11 mouse cellular contexts compared by ENCODE assay signal in genomic region chr10:88382009-88382408, GRCm38 (mm10).
"Had no signal": no experiment of that assay in that cellular context is flagged by ENCODE, and none has a peak within 500 bp of the region (broad histone marks: within the 10 kb centered on the region; RNA-seq: fewer than 3 reads in every experiment).

No protein-coding gene starts in this region.

- H3K36me3 ChIP-seq: limb, embryonic 13.5 days; neural tube, embryonic 12.5 days; stomach, embryonic 15.5 days had no signal

- H3K27ac ChIP-seq: limb, embryonic 13.5 days; liver, embryonic 14.5 days; neural tube, embryonic 12.5 days; stomach, embryonic 15.5 days had no signal

- H3K27me3 ChIP-seq: limb, embryonic 13.5 days; neural tube, embryonic 12.5 days; stomach, embryonic 15.5 days had no signal

- H3K4me3 ChIP-seq: limb, embryonic 13.5 days; neural tube, embryonic 12.5 days; stomach, embryonic 15.5 days had no signal

- H3K9ac ChIP-seq: limb, embryonic 13.5 days; liver, embryonic 14.5 days; neural tube, embryonic 12.5 days; stomach, embryonic 15.5 days had no signal

- H3K9me3 ChIP-seq: limb, embryonic 13.5 days; neural tube, embryonic 12.5 days; stomach, embryonic 15.5 days had no signal

- DNase-seq: kidney, adult 8-10 months; kidney, postnatal 36 days; left cerebral cortex, postnatal 4 days; lung, adult 18-20 months; midbrain, embryonic 14.5 days; thymus, adult 2 months; thymus, postnatal 25 days had no signal
